Mouse (Mus musculus): ENCODE measurements at regions not wholly inside any gene's neighbourhood (a gene's known extent, or its start where the extent isn't known, plus 50 kb on each side); places are given as distances from the start of the nearest gene placed in this dataset.

- DNase-seq (ENCODE audit: low read depth, low spot score): no peak
- in situ Hi-C loops (cut with MboI; ENCODE audit: low pct_unique_long_range_greater_than_20kb): no loop called here
- ATAC-seq: peak; percentile 25
- no peak for TF ChIP-seq CTCF (IDR thresholded peaks at IDR 0.05)
- ChIA-PET CTCF (no interaction called here), POLR2A (no interaction called here)
- H3K27me3 ChIP-seq: no peaks in the 10 kb centered on the region
Observed at GRCm38 (mm10) chr11:6894911-6895785, 57.7 kb upstream of the Gm11983 start.

GRCm38 (mm10) chr11:6893734-6894133, 56.3 kb upstream of the Gm11983 start:
- no peak for DNase-seq (ENCODE audit: low read depth, low spot score)
- ChIA-PET CTCF (interaction anchor here (1.1 kb wide), 1 partner anchor 29 kb away, joined by 3 read pairs; no protein-coding TSS in a partner anchor), POLR2A (no interaction called here)
- no peak for TF ChIP-seq CTCF (IDR thresholded peaks at IDR 0.05)
- ATAC-seq: no peak
- in situ Hi-C loops (cut with MboI; ENCODE audit: low pct_unique_long_range_greater_than_20kb): no loop called here
- H3K27me3 ChIP-seq: no peaks in the 10 kb centered on the region

- in situ Hi-C loops (cut with MboI; ENCODE audit: low pct_unique_long_range_greater_than_20kb): no loop called here
- no peaks in the 10 kb centered on the region for H3K27me3 ChIP-seq
- ATAC-seq (no peak), DNase-seq (ENCODE audit: low read depth, low spot score) (no peak)
- ChIA-PET CTCF (interaction anchor here (1.1 kb wide), 1 partner anchor 29 kb away, joined by 3 read pairs; no protein-coding TSS in a partner anchor), POLR2A (no interaction called here)
- TF ChIP-seq CTCF (IDR thresholded peaks at IDR 0.05): no peak
Observed at GRCm38 (mm10) chr11:6893063-6893462, 55.6 kb upstream of the Gm11983 start.

GRCm38 (mm10) chr11:6890450-6890849, 53.0 kb upstream of the Gm11983 start:
- ChIA-PET POLR2A (no interaction called here), CTCF (no interaction called here)
- ATAC-seq (no peak), DNase-seq (ENCODE audit: low read depth, low spot score) (no peak)
- in situ Hi-C loops (cut with MboI; ENCODE audit: low pct_unique_long_range_greater_than_20kb): no loop called here
- TF ChIP-seq CTCF (IDR thresholded peaks at IDR 0.05): no peak
- H3K27me3 ChIP-seq: no peaks in the 10 kb centered on the region

- in situ Hi-C loops (cut with MboI; ENCODE audit: low pct_unique_long_range_greater_than_20kb): no loop called here
- TF ChIP-seq CTCF (IDR thresholded peaks at IDR 0.05): no peak
- POLR2A ChIA-PET: no interaction called here
- CTCF ChIA-PET: no interaction called here
- ATAC-seq: no peak
- no peaks in the 10 kb centered on the region for H3K27me3 ChIP-seq
- no peak for DNase-seq (ENCODE audit: low read depth, low spot score)
Observed at GRCm38 (mm10) chr11:6889660-6890185, 52.3 kb upstream of the Gm11983 start.

- ATAC-seq (no peak), DNase-seq (ENCODE audit: low read depth, low spot score) (no peak)
- CTCF ChIA-PET: no interaction called here
- no peak for TF ChIP-seq CTCF (IDR thresholded peaks at IDR 0.05)
- in situ Hi-C loops (cut with MboI; ENCODE audit: low pct_unique_long_range_greater_than_20kb): no loop called here
- H3K27me3 ChIP-seq: no peaks in the 10 kb centered on the region
- POLR2A ChIA-PET: no interaction called here
Observed at GRCm38 (mm10) chr11:6889120-6889519, 51.7 kb upstream of the Gm11983 start.

All from Patski (cell line).